Mouse (Mus musculus) forebrain, postnatal 0 days (tissue): Measurements from ENCODE around the gene Tti1. TPM values are rescaled to one million over a fixed set of nuclear protein-coding genes. Genes with fewer than 3 reads are reported as not detected.
A peak's percentile ranks its signal among the peaks of the same experiment; 100 is the strongest.

Experiments
- ATAC-seq: fragments of 200-750 bp; cut with Nextera tagmentation; 2 replicates; pipeline ENCODE4 v1.8.0; 2017; ENCODE audit warnings: mild to moderate bottlenecking, moderate library complexity
- DNase-seq: peaks from one replicate; pipeline ENCODE4 v3.0.0-alpha.2; 2015
- H3K27ac ChIP-seq: fragments of 300-500 bp; sonication (generic); 2 replicates; pipeline ENCODE4 v1.5.1; 2014; ENCODE audit warnings: low read depth, mild to moderate bottlenecking, antibody characterized with exemption, low read length, moderate library complexity, mixed read lengths
- H3K27me3 ChIP-seq: fragments of 300-500 bp; sonication (generic); 2 replicates; pipeline ENCODE4 v1.6.1; 2014; ENCODE audit warnings: mild to moderate bottlenecking, low read length, mixed read lengths; ENCODE audit not compliant: insufficient read depth
- H3K36me3 ChIP-seq: fragments of 300-500 bp; sonication (generic); 2 replicates; pipeline ENCODE4 v1.6.1; 2014; ENCODE audit warnings: mild to moderate bottlenecking, moderate library complexity; ENCODE audit not compliant: insufficient read depth
- H3K4me1 ChIP-seq: fragments of 300-500 bp; sonication (generic); 2 replicates; pipeline ENCODE4 v1.6.1; 2014; ENCODE audit warnings: antibody characterized with exemption; ENCODE audit not compliant: insufficient read depth
- H3K4me2 ChIP-seq: fragments of 300-500 bp; sonication (generic); 2 replicates; pipeline ENCODE4 v1.6.1; 2014; ENCODE audit warnings: low read depth, mild to moderate bottlenecking, moderate library complexity
- H3K4me3 ChIP-seq: fragments of 300-500 bp; sonication (generic); 2 replicates; pipeline ENCODE4 v1.5.1; 2014; ENCODE audit warnings: low read depth, low read length, mixed read lengths
- H3K9ac ChIP-seq: fragments of 300-500 bp; sonication (generic); 2 replicates; pipeline ENCODE4 v1.6.1; 2014; ENCODE audit warnings: mild to moderate bottlenecking
- H3K9me3 ChIP-seq: fragments of 300-500 bp; sonication (generic); 2 replicates; pipeline ENCODE4 v1.6.1; 2016; ENCODE audit warnings: low read length
- CTCF ChIP-seq: sonication (generic); IDR thresholded peaks from 2 replicates; pipeline ENCODE4 v1.5.1; 2016; ENCODE audit warnings: antibody characterized with exemption, control low read depth, low read depth
- WGBS: fragments of 180-500 bp; shearing (Covaris S2); extraction: QIAGEN DNeasy Blood & Tissue Kit; methylation state at CpG from one replicate; pipeline ENCODE4 v1.1.7; 2014; 5-methylcytosine and 5-hydroxymethylcytosine counted together
- polyA plus RNA-seq: library from polyadenylated mRNA; unstranded; fragments of >200 nt; fragmentation: Nextera tagmentation; extraction: Ambion mirVana; gene quantifications from 2 replicates; pipeline ENCODE4 v1.2.1, GENCODE M21; 2015
- total RNA-seq: library from RNA; depleted of rRNA; stranded (reverse); fragments of >200 nt; gene quantifications from 2 replicates; pipeline ENCODE4 v1.2.3, GENCODE M21; 2014

Tti1 gene
- total and polyA plus RNA-seq, 2 experiments from 2014 or later: 8.1 to 19.9 TPM

GRCm38 (mm10) chr2:157967856-157968255, 60.4 kb downstream of the Tti1 start:
- H3K9ac ChIP-seq: no peak overlapping the region
- H3K4me1 ChIP-seq: 0 out of 2 replicates have a peak, but pooled peaks cover 4% of the 10 kb centered on the region
- no peak for TF ChIP-seq CTCF
- 13% methylated on average over 3 of the region's 3 CpGs for WGBS
- no peak overlapping the region for H3K4me3 ChIP-seq
- H3K27ac ChIP-seq: no peak overlapping the region
- ATAC-seq (no peak), DNase-seq (no peak)
- H3K4me2 ChIP-seq: no peak overlapping the region
- H3K9me3 ChIP-seq: no peaks in the 10 kb centered on the region
- H3K36me3 ChIP-seq: no peaks in the 10 kb centered on the region
- H3K27me3 ChIP-seq: no peaks in the 10 kb centered on the region

GRCm38 (mm10) chr2:157957707-157958108, 70.5 kb downstream of the Tti1 start:
- Histone ChIP-seq H3K27me3 (no peaks in the 10 kb centered on the region), H3K9me3 (no peaks in the 10 kb centered on the region), H3K9ac (no peak overlapping the region), H3K36me3 (no peaks in the 10 kb centered on the region), H3K4me3 (no peak overlapping the region), H3K4me2 (no peak overlapping the region), H3K27ac (no peak overlapping the region), H3K4me1 (0 out of 2 replicates have a peak, but pooled peaks cover 8% of the 10 kb centered on the region)
- DNase-seq (no peak), ATAC-seq (0 out of 2 replicates have a peak, but pooled peaks have one; percentile 10)
- TF ChIP-seq CTCF: no peak
- 7% methylated on average over 2 of the region's 2 CpGs for whole genome bisulfite sequencing

- H3K27me3 ChIP-seq: no peaks in the 10 kb centered on the region
- no peaks in the 10 kb centered on the region for H3K9me3 ChIP-seq
- DNase-seq (peak; percentile 66), ATAC-seq (peak; percentile 81)
- 0 out of 2 replicates have a peak, but pooled peaks cover 8% of the 10 kb centered on the region for H3K4me1 ChIP-seq
- H3K4me3 ChIP-seq: no peak overlapping the region
- peak overlapping the region; percentile 15; the same call in 1 of the 2 replicates for H3K27ac ChIP-seq
- no peak overlapping the region for H3K9ac ChIP-seq
- no peak overlapping the region for H3K4me2 ChIP-seq
- WGBS: 39% methylated on average over 5 of the region's 5 CpGs
- no peaks in the 10 kb centered on the region for H3K36me3 ChIP-seq
- TF ChIP-seq CTCF: no peak
Observed at GRCm38 (mm10) chr2:157953978-157954377, 74.3 kb downstream of the Tti1 start.

GRCm38 (mm10) chr2:157944156-157944893, 83.9 kb downstream of the Tti1 start:
- DNase-seq: no peak
- ATAC-seq: peak; percentile 25

GRCm38 (mm10) chr2:157943514-157944155, 84.6 kb downstream of the Tti1 start:
- H3K4me3 ChIP-seq: peak overlapping the region; percentile 40
- peak; percentile 86 for TF ChIP-seq CTCF
- H3K27ac ChIP-seq: peak overlapping the region; percentile 45; the same call in 1 of the 2 replicates
- no peaks in the 10 kb centered on the region; the same call in 1 of the 2 replicates for H3K27me3 ChIP-seq
- under 1% methylated on average over 44 of the region's 47 CpGs for WGBS
- peaks cover 5% of the 10 kb centered on the region; the same call in 1 of the 2 replicates for H3K36me3 ChIP-seq
- DNase-seq (peak; percentile 90), ATAC-seq (peak; percentile 83)
- H3K9ac ChIP-seq: peak overlapping the region; percentile 68
- H3K9me3 ChIP-seq: no peaks in the 10 kb centered on the region
- peak overlapping the region; percentile 78 for H3K4me2 ChIP-seq
- H3K4me1 ChIP-seq: peaks cover 17% of the 10 kb centered on the region

More at GRCm38 (mm10) chr2:157944156-157944893, 83.9 kb downstream of the Tti1 start:
- Histone ChIP-seq H3K4me2 (peak overlapping the region; percentile 78), H3K4me1 (peaks cover 17% of the 10 kb centered on the region), H3K9me3 (no peaks in the 10 kb centered on the region), H3K27me3 (no peaks in the 10 kb centered on the region; the same call in 1 of the 2 replicates), H3K4me3 (peak overlapping the region; percentile 40), H3K36me3 (peaks cover 3% of the 10 kb centered on the region; the same call in 1 of the 2 replicates), H3K27ac (peak overlapping the region; percentile 45; the same call in 1 of the 2 replicates), H3K9ac (peak overlapping the region; percentile 68)
- TF ChIP-seq CTCF: no peak
- 9% methylated on average over 37 of the region's 37 CpGs for WGBS

GRCm38 (mm10) chr2:157940586-157941185, 87.5 kb downstream of the Tti1 start:
- H3K9ac ChIP-seq: no peak overlapping the region
- peaks cover 17% of the 10 kb centered on the region for H3K4me1 ChIP-seq
- ATAC-seq (no peak), DNase-seq (no peak)
- H3K4me2 ChIP-seq: no peak overlapping the region
- peaks cover 5% of the 10 kb centered on the region; the same call in 1 of the 2 replicates for H3K36me3 ChIP-seq
- H3K27me3 ChIP-seq: no peaks in the 10 kb centered on the region; the same call in 1 of the 2 replicates
- WGBS: 10% methylated on average over 18 of the region's 18 CpGs
- TF ChIP-seq CTCF: no peak
- no peaks in the 10 kb centered on the region for H3K9me3 ChIP-seq
- H3K4me3 ChIP-seq: 0 out of 2 replicates have a peak overlapping the region, but pooled peaks have one; percentile 5
- no peak overlapping the region for H3K27ac ChIP-seq
